Mouse (Mus musculus) B cell, adult 67 days (primary cell): Measurements from ENCODE around the gene Sirt5. TPM values are rescaled to one million over a fixed set of nuclear protein-coding genes. Genes with fewer than 3 reads are reported as not detected.

Experiments
- total RNA-seq, 2 experiments: library from RNA; stranded (reverse); gene quantifications; 4 replicates each; pipeline ENCODE4 v1.2.4; 2023

The Sirt5 gene
- 1 to 10 TPM; 6.9 to 8.5 TPM for total RNA-seq

DNA sequence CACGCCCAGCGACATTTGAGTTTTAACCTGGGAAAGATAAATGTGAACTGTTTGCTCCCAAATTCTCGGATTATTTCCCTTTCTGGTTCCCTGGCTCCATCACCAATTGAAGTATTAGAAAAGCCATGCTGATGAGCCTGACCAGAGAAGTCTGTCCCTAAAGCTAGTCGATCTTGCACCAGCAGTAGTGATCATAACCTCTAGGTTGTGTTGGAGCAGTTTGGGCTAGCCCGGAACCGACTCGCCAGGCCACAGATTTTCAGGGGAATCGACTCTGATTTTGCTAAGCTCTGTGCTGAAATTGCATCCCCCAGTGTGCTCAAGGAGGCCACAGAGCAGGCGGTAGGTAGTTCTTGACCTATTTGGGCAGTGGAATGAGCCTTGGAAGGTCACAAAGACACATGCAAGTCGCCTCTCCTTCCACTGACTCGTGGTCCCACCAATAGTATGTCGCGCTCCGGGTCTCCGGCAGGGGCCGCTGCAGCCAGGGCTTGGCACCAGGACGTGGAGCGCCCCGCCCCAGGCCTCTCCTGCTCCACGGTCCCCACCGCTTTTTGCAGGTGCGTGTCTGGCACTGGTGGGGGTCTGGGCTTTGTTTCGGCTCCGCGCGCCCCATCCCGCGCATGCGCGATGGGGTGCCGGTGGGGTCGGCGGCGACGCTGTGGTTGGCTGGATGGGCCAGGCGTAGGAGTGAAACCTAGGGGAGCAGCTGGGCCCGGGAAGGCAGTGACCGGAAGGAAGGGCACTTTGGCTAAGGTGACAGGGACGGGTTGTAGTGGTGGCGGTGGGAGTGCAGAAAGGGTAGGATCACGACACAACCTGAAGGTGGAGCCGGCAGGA lies at the start of gene Sirt5:
Sirt5 (plus strand) TSS at position 512 of the 840 bp plus-strand sequence.

DNA sequence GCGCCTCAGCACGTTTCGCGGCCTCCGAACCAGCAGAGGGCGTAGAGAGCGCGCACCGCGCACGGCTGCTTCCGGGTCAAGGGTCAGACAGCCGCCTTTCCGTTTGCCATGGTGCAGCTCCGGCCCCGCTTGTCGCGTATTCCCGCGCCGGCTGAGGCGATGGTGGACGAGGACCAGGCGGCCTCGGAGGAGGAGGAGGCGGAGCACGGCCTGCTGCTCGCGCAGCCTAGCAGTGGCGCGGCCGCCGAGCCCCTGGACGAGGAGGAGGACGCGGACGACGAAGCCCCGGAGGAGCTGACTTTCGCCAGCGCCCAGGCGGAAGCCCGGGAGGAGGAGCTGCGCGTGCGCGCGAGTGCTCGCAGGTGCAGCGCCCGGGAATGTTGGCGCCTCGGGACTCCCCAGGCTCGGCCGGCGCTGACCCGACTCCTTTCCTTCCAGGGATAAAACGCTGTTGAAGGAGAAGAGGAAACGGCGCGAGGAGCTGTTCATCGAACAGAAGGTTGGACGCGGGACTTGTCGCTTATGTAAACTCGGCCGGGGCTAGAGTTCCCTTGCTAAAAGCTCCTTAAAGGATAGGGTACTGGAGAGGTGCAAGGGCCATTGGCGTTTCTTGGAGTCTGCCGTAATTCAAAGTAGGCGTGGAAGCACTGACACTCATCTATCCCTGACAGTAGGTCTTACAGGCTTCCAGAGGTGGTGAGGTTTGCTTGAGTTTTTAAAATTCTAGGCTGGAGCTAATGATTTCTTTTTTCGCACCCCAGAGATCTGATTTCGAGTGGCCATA lies 33.2 kb downstream of the Sirt5 start, which contains the start of gene Nol7:
Nol7 (plus strand) TSS at position 94 of the 784 bp plus-strand sequence.

Other genes starting within 250 kb of the Sirt5 start
- 10 to 100 TPM in 1 of 2 experiments, 1 to 10 TPM in 1; 8.5 to 10.2 TPM for gene Tbc1d7, start 194.0 kb upstream of the Sirt5 start, total RNA-seq
- 10 to 100 TPM; 13.8 to 16.0 TPM for gene Gfod1, start 61.3 kb upstream of the Sirt5 start, total RNA-seq
- 100 to 1,000 TPM; 168 to 197 TPM for gene Nol7, start 32.9 kb downstream of the Sirt5 start, total RNA-seq
- gene Ranbp9, start 115.8 kb downstream of the Sirt5 start, total RNA-seq: 10 to 100 TPM; 67.9 to 76.9 TPM
- 10 to 100 TPM; 27.9 to 29.5 TPM for gene Mcur1, start 194.7 kb downstream of the Sirt5 start, total RNA-seq